Mouse (Mus musculus) limb, embryonic 11.5 days (tissue): ENCODE results near the gene Ndrg4. TPM values are rescaled to one million over a fixed set of nuclear protein-coding genes. Genes with fewer than 3 reads are reported as not detected.

Source experiments
- ATAC-seq: fragments of 200-750 bp; cut with Nextera tagmentation; 2 replicates; pipeline ENCODE4 v1.8.0; 2017; ENCODE audit warnings: low read depth; ENCODE audit not compliant: insufficient number of reproducible peaks, low FRiP score, low TSS enrichment
- DNase-seq: peaks from one replicate; pipeline ENCODE4 v3.0.0-alpha.2; 2015; ENCODE audit warnings: low spot score
- H3K27ac ChIP-seq: fragments of 300-500 bp; sonication (generic); replicated peaks from 2 replicates; pipeline ENCODE4 v1.5.1; 2014; ENCODE audit warnings: low read depth, mild to moderate bottlenecking, low read length
- H3K27me3 ChIP-seq: fragments of 300-500 bp; sonication (generic); 2 replicates; pipeline ENCODE4 v1.6.1; 2014; ENCODE audit warnings: mild to moderate bottlenecking, low read length, mixed read lengths; ENCODE audit not compliant: control insufficient read depth, insufficient read depth
- H3K36me3 ChIP-seq: fragments of 300-500 bp; sonication (generic); 2 replicates; pipeline ENCODE4 v1.6.1; 2014; ENCODE audit warnings: mild to moderate bottlenecking, low read length, moderate library complexity, mixed read lengths; ENCODE audit not compliant: control insufficient read depth, insufficient read depth
- H3K4me1 ChIP-seq: fragments of 300-500 bp; sonication (generic); 2 replicates; pipeline ENCODE4 v1.6.1; 2014; ENCODE audit warnings: low read length, mixed read lengths; ENCODE audit not compliant: control insufficient read depth, insufficient read depth
- H3K4me2 ChIP-seq: fragments of 300-500 bp; sonication (generic); 2 replicates; pipeline ENCODE4 v1.6.1; 2014; ENCODE audit warnings: low read depth, mild to moderate bottlenecking, moderate library complexity; ENCODE audit not compliant: severe bottlenecking
- H3K4me3 ChIP-seq: fragments of 300-500 bp; sonication (generic); 2 replicates; pipeline ENCODE4 v1.5.1; 2014; ENCODE audit warnings: low read depth, low read length
- H3K9ac ChIP-seq: fragments of 300-500 bp; sonication (generic); 2 replicates; pipeline ENCODE4 v1.6.1; 2014; ENCODE audit warnings: mild to moderate bottlenecking, low read length
- H3K9me3 ChIP-seq: fragments of 300-500 bp; sonication (generic); 2 replicates; pipeline ENCODE4 v1.6.1; 2016; ENCODE audit warnings: low read length; ENCODE audit not compliant: control insufficient read depth
- WGBS: fragments of 180-500 bp; shearing (Covaris S2); extraction: QIAGEN DNeasy Blood & Tissue Kit; methylation state at CpG from one replicate; pipeline ENCODE4 v1.1.7; 2014; 5-methylcytosine and 5-hydroxymethylcytosine counted together
- polyA plus RNA-seq: library from polyadenylated mRNA; unstranded; fragments of >200 nt; fragmentation: Nextera tagmentation; extraction: Ambion mirVana; gene quantifications from 2 replicates; pipeline ENCODE4 v1.2.1, GENCODE M21; 2014

The Ndrg4 gene
- polyA plus RNA-seq, 1 experiment from 2014 or later: 8.7 TPM

DNA sequence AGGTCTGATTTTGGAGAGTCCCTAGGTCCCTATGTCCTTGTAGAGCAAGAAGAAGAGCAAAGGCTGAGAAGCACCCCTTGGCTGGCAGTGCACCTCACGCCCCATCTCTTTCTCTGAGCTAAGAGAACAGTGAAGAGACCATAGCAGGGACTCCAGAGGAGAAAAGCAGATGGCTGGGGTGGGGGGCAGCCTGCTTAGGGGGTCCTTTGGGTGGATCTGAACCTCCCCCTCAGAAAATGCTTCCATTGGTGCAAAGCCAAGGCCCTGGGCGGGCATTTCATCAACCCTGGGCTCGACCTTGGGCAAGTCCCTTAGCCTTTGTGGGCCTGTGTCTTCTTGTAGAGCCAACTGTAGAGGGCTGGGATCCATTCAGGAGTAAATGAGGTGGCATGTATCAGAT, 27.8 kb downstream of the Ndrg4 start:
- Histone ChIP-seq H3K36me3 (no peaks in the 10 kb centered on the region), H3K4me3 (no peak overlapping the region), H3K9me3 (no peaks in the 10 kb centered on the region), H3K9ac (no peak overlapping the region), H3K27ac (no peak overlapping the region), H3K27me3 (no peaks in the 10 kb centered on the region), H3K4me1 (peaks cover 4% of the 10 kb centered on the region; the same call in 1 of the 2 replicates), H3K4me2 (no peak overlapping the region)
- ATAC-seq (no peak), DNase-seq (no peak)
- WGBS: 90% methylated on average over 3 of the region's 3 CpGs

DNA sequence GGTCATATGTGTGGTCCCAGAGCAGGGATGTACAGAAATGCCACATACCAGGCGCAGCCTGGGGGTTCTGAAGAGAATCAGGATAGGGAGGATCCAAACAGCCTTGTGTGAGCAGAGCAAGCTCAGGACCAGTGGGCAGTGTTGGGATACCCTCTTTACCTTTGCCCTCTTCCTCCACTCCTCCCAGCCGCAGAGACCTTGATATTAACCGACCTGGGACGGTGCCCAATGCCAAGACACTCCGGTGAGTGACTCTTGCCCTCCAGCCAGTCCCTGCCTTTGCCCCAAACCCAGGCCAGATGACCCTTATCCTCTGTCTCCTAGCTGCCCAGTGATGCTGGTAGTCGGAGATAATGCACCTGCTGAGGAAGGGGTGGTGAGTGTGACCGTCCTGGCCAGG, 32.8 kb downstream of the Ndrg4 start:
- H3K27ac ChIP-seq: no peak overlapping the region
- 88% methylated on average over 7 of the region's 7 CpGs for WGBS
- no peak overlapping the region for H3K4me3 ChIP-seq
- ATAC-seq: no peak
- no peaks in the 10 kb centered on the region for H3K9me3 ChIP-seq
- no peaks in the 10 kb centered on the region for H3K27me3 ChIP-seq
- H3K4me2 ChIP-seq: no peak overlapping the region
- no peak for DNase-seq
- no peaks in the 10 kb centered on the region for H3K4me1 ChIP-seq
- no peaks in the 10 kb centered on the region for H3K36me3 ChIP-seq
- H3K9ac ChIP-seq: no peak overlapping the region

DNA sequence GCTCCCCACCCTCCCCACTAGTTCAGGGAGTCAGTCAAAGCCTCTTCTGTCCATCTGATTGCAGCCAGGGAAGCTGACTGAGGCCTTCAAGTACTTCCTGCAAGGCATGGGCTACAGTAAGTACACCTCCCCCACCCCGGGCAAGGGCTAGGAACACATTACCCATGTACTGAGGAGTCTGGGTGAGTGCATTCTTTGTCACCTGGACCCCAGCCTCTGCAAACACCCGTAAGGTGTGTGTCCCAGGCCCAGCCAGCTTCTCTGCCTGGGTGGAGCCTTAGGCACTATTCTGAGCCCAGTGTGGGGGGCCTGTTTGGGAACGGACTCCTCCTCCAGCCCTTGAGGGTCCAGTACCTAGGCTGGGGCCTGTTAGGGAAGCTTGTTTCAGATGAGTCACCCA, 34.2 kb downstream of the Ndrg4 start:
- ATAC-seq (no peak), DNase-seq (no peak)
- WGBS: 83% methylated on average over 3 of the region's 3 CpGs
- H3K27me3 ChIP-seq: no peaks in the 10 kb centered on the region
- no peak overlapping the region for H3K4me3 ChIP-seq
- H3K9me3 ChIP-seq: no peaks in the 10 kb centered on the region
- peaks cover 4% of the 10 kb centered on the region; the same call in 1 of the 2 replicates for H3K4me1 ChIP-seq
- no peak overlapping the region for H3K9ac ChIP-seq
- no peak overlapping the region for H3K27ac ChIP-seq
- no peak overlapping the region for H3K4me2 ChIP-seq
- H3K36me3 ChIP-seq: no peaks in the 10 kb centered on the region

DNA sequence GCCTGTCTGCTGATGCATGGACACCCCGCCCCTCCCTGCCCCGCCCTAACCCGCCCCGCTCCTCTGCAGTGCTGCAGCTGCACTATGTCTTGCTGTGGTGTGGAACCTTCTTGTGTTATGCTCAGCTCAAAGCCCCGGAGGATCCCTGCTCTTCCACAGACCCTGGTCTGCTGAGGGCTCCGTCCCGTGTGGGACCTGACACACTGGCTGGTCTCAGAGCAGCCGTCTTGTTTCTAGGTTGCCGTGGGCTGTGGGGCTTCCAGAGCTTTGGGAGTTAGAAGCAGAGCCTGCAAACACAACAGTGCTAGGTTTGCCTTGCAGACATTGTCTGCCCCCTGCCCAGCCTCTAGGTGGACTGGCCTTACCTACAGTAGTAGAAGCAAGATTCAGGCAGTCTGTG, 35.6 kb downstream of the Ndrg4 start:
- no peak for ATAC-seq
- no peak overlapping the region for H3K27ac ChIP-seq

DNA sequence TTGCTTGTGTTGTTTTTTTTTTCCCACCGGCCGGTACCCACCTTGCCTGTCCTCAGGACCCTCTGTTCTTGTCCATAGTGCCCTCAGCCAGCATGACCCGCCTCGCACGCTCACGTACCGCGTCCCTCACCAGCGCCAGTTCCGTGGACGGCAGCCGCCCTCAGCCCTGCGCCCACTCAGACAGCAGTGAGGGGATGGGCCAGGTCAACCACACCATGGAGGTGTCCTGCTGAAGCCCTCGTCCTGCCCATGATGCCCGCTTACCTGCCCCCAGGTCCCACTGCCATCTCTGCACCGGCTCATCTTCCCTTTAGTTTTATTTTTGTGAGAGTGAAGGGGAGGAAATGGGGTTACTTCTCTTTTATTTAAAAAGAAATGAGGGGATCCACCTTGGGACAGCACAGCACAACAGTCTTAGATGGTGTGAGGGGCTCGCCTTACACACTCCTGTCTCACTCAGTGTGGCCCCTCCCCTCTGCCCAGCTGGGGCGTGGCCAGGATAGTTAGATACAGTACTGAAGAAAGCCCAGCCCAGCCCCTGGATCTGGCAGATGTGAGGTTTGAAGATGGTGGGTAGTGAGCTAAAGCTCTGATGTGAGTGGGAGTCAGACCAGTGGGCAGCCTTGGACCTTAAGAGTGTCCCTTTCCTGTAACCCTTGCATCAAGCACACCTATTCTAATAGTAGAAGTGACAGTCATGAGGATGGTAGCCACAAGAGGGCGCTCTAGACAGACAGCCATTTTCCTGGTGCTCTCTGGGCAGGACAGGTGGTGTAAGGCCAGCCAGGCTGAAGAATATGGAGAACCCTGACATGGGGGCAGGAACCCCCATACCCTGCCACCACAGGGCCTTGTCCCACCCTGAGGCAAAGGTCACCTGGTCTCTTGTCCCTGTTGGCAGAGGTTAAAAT, 36.6 kb downstream of the Ndrg4 start:
- ATAC-seq: peak; percentile 32; the same call in 1 of the 2 replicates
- H3K27ac ChIP-seq: no peak overlapping the region
- H3K4me1 ChIP-seq: peaks cover 9% of the 10 kb centered on the region

More for the DNA sequence above, 35.6 kb downstream of the Ndrg4 start:
- H3K27me3 ChIP-seq: no peaks in the 10 kb centered on the region
- H3K4me2 ChIP-seq: no peak overlapping the region
- H3K9ac ChIP-seq: no peak overlapping the region
- no peak for DNase-seq
- no peak overlapping the region for H3K4me3 ChIP-seq
- no peaks in the 10 kb centered on the region for H3K9me3 ChIP-seq
- H3K36me3 ChIP-seq: no peaks in the 10 kb centered on the region
- peaks cover 9% of the 10 kb centered on the region for H3K4me1 ChIP-seq
- 85% methylated on average over 9 of the region's 9 CpGs for WGBS

DNA sequence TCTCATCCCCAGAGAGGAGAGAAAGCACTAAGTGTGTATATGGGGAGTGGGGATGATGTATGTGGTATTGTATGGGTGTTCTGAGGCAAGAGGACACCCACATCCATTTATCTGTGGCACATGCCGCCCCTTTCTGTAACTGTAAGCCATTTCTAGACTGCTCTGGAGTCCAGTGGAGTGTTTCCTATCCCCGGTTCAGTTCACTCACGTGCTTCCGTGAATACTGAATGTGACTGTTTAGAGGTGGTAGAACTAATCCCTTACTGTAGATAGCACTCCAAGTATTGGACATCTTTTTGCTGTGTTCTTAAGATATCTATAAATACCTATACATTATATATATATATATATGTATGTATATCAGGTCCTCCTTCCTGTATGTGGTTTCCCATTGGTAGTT, 37.6 kb downstream of the Ndrg4 start:
- DNase-seq (no peak), ATAC-seq (no peak)
- H3K9me3 ChIP-seq: no peaks in the 10 kb centered on the region
- H3K27me3 ChIP-seq: no peaks in the 10 kb centered on the region
- no peak overlapping the region for H3K4me2 ChIP-seq
- no peak overlapping the region for H3K4me3 ChIP-seq
- no peak overlapping the region for H3K9ac ChIP-seq
- H3K36me3 ChIP-seq: peaks cover 6% of the 10 kb centered on the region; the same call in 1 of the 2 replicates
- no peak overlapping the region for H3K27ac ChIP-seq
- H3K4me1 ChIP-seq: peaks cover 9% of the 10 kb centered on the region
- 94% methylated on average over 4 of the region's 4 CpGs for WGBS

More for the DNA sequence above, 36.6 kb downstream of the Ndrg4 start:
- Histone ChIP-seq H3K9ac (no peak overlapping the region), H3K4me3 (no peak overlapping the region), H3K27me3 (no peaks in the 10 kb centered on the region), H3K4me2 (no peak overlapping the region), H3K9me3 (no peaks in the 10 kb centered on the region), H3K36me3 (peaks cover 4% of the 10 kb centered on the region; the same call in 1 of the 2 replicates)
- WGBS: 79% methylated on average over 19 of the region's 19 CpGs
- DNase-seq: peak; percentile 85

DNA sequence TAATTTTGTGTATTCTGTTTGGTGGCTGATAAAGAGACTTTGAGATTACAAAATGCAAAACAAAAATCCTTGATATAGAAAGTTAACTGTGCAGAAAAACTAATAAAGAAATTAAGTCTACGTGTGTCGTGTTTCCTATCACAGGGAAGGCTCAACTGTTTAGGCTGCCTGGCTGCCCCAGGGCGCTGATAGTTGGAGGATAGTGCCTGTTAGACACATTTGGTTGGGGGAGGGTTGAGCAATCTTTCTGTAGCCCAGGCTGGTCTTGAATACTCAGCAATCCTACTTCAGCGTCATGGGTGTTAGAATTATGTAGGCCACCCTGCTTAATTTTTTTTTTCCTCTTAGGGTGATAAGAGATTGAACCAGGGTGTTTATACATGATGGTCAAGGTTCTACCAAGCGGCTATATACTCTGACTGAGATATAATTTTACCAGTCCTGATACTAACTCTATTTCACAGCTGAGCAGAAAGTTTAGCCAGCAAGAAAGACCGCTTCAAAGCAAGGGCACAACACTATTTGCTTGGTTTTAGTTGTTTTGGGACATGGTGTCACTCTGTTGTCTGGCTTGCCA, 38.1 kb downstream of the Ndrg4 start:
- ATAC-seq: no peak
- Histone ChIP-seq H3K27ac (no peak overlapping the region), H3K36me3 (peaks cover 9% of the 10 kb centered on the region; the same call in 1 of the 2 replicates), H3K27me3 (no peaks in the 10 kb centered on the region), H3K9ac (no peak overlapping the region), H3K4me1 (peaks cover 9% of the 10 kb centered on the region), H3K4me2 (peak overlapping the region; percentile 87), H3K9me3 (no peaks in the 10 kb centered on the region), H3K4me3 (0 out of 2 replicates have a peak overlapping the region, but pooled peaks have one; percentile 75)
- 86% methylated on average over 6 of the region's 6 CpGs for WGBS
- DNase-seq: no peak

DNA sequence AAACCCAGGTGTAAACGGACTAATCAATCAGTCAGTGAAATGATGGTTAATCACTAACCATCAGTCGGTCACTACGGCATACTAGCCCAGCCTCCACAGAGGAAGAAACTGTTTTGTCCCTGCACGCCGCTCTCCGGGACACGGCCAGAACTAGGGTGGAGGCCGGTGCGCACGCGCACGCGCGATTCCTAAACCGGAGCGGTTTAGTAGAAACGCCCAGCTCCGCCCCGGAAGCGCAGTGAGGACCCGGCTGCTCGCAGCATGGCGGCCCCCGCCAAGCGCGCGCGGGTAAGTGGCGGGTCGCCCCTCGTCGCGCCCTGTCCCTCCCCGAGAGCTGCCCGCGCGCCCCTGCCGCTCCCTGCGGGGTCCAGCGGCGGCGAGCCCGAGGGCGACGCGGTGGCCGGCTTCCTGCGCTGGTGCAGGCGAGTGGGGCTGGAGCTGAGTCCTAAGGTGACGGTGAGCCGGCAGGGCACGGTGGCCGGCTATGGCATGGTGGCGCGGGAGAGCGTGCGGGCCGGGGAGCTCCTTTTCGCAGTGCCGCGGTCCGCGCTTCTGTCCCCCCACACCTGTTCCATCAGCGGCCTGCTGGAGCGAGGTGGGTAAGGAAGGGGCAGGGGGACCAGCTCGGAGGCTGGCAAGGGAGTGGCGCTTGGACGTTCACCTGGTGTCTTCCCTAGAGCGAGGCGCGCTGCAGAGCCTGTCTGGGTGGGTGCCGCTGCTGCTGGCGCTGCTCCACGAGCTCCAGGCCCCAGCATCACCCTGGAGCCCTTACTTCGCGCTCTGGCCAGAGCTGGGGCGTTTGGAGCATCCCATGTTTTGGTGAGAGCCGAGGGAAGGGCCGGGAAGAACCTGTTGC, 39.1 kb downstream of the Ndrg4 start, which contains the start of gene Setd6:
TSS of gene Setd6 (plus strand) at position 206 of the 856 bp plus-strand sequence.
- peak; percentile 87 for ATAC-seq
- Histone ChIP-seq H3K4me3 (peak within 1 kb of the TSS; percentile 75), H3K4me1 (peaks cover 9% of the 10 kb centered on the region), H3K27me3 (no peaks in the 10 kb centered on the region), H3K9me3 (no peaks in the 10 kb centered on the region), H3K27ac (0 out of 2 replicates have a peak within 1 kb of the TSS, but pooled peaks have one; percentile 33), H3K4me2 (peak within 1 kb of the TSS; percentile 87), H3K9ac (peak within 1 kb of the TSS; percentile 80), H3K36me3 (peaks cover 9% of the 10 kb centered on the region; the same call in 1 of the 2 replicates)
- under 1% methylated on average over 71 of the region's 79 CpGs for WGBS
- peak; percentile 90 for DNase-seq
